Mouse (Mus musculus) heart, embryonic 12.5 days (tissue): ENCODE measurements around the gene Fank1. TPM values are rescaled to one million over a fixed set of nuclear protein-coding genes. Genes with fewer than 3 reads are reported as not detected.

Experiments used
- ATAC-seq: fragments of 200-750 bp; cut with Nextera tagmentation; 2 replicates; pipeline ENCODE4 v1.8.0; 2017; ENCODE audit warnings: moderate TSS enrichment, moderate library complexity; ENCODE audit not compliant: insufficient number of reproducible peaks, low FRiP score
- H3K27ac ChIP-seq: fragments of 300-500 bp; sonication (generic); 2 replicates; pipeline ENCODE4 v1.5.1; 2016; ENCODE audit warnings: mild to moderate bottlenecking, moderate library complexity; ENCODE audit not compliant: poor library complexity, severe bottlenecking
- H3K27me3 ChIP-seq: fragments of 300-500 bp; sonication (generic); replicated peaks from 2 replicates; pipeline ENCODE4 v1.6.1; 2016; ENCODE audit warnings: mild to moderate bottlenecking, moderate library complexity
- H3K36me3 ChIP-seq: fragments of 300-500 bp; sonication (generic); 2 replicates; pipeline ENCODE4 v1.6.1; 2016; ENCODE audit warnings: mild to moderate bottlenecking, moderate library complexity
- H3K4me1 ChIP-seq: fragments of 300-500 bp; sonication (generic); replicated peaks from 2 replicates; pipeline ENCODE4 v1.6.1; 2016; ENCODE audit warnings: mild to moderate bottlenecking
- H3K4me2 ChIP-seq: fragments of 300-500 bp; sonication (generic); 2 replicates; pipeline ENCODE4 v1.6.1; 2016; ENCODE audit warnings: mild to moderate bottlenecking, moderate library complexity
- H3K4me3 ChIP-seq: fragments of 300-500 bp; sonication (generic); 2 replicates; pipeline ENCODE4 v1.5.1; 2016; ENCODE audit warnings: mild to moderate bottlenecking
- H3K9ac ChIP-seq: fragments of 300-500 bp; sonication (generic); 2 replicates; pipeline ENCODE4 v1.6.1; 2016; ENCODE audit warnings: mild to moderate bottlenecking, moderate library complexity
- H3K9me3 ChIP-seq: fragments of 300-500 bp; sonication (generic); replicated peaks from 2 replicates; pipeline ENCODE4 v1.6.1; 2016; ENCODE audit warnings: mild to moderate bottlenecking, moderate library complexity
- WGBS: fragments of 180-500 bp; shearing (Covaris S2); methylation state at CpG from one replicate; pipeline ENCODE4 v1.1.7; 2016; 5-methylcytosine and 5-hydroxymethylcytosine counted together
- polyA plus RNA-seq: library from polyadenylated mRNA; unstranded; fragments of >200 nt; fragmentation: Nextera tagmentation; extraction: Ambion mirVana; gene quantifications from 2 replicates; pipeline ENCODE4 v1.2.1, GENCODE M21; 2016

Fank1 gene
- polyA plus RNA-seq, 1 experiment from 2014 or later = not detected

GRCm38 (mm10) chr7:133768027-133768426, 8.6 kb upstream of the Fank1 start:
- H3K4me2 ChIP-seq = no peak overlapping the region
- no peak overlapping the region for H3K4me3 ChIP-seq
- H3K27me3 ChIP-seq = no peaks in the 10 kb centered on the region
- WGBS = 78% methylated on average over 4 of the region's 4 CpGs
- no peak overlapping the region for H3K9ac ChIP-seq
- no peak overlapping the region for H3K27ac ChIP-seq
- no peak for ATAC-seq
- no peaks in the 10 kb centered on the region for H3K36me3 ChIP-seq
- H3K4me1 ChIP-seq = peaks cover 6% of the 10 kb centered on the region; the same call in 1 of the 2 replicates
- no peaks in the 10 kb centered on the region for H3K9me3 ChIP-seq

GRCm38 (mm10) chr7:133768517-133768916, 8.1 kb upstream of the Fank1 start:
- H3K4me2 ChIP-seq = no peak overlapping the region
- no peaks in the 10 kb centered on the region for H3K27me3 ChIP-seq
- H3K36me3 ChIP-seq = no peaks in the 10 kb centered on the region
- no peak for ATAC-seq
- H3K9me3 ChIP-seq = no peaks in the 10 kb centered on the region
- no peak overlapping the region for H3K4me3 ChIP-seq
- H3K27ac ChIP-seq = no peak overlapping the region
- WGBS = 61% methylated on average over 5 of the region's 5 CpGs
- no peak overlapping the region for H3K9ac ChIP-seq
- peaks cover 6% of the 10 kb centered on the region; the same call in 1 of the 2 replicates for H3K4me1 ChIP-seq

GRCm38 (mm10) chr7:133775179-133775578, 1.5 kb upstream of the Fank1 start:
- no peak overlapping the region for H3K4me3 ChIP-seq

GRCm38 (mm10) chr7:133775796-133776625, 650 bp upstream of the Fank1 start:
- Histone ChIP-seq H3K4me3 (peak overlapping the region; percentile 93), H3K36me3 (no peaks in the 10 kb centered on the region), H3K9ac (peak overlapping the region; percentile 92), H3K4me2 (peak overlapping the region; percentile 89), H3K4me1 (peaks cover 17% of the 10 kb centered on the region), H3K9me3 (no peaks in the 10 kb centered on the region), H3K27me3 (no peaks in the 10 kb centered on the region), H3K27ac (peak overlapping the region; percentile 25; the same call in 1 of the 2 replicates)
- peak; percentile 76 for ATAC-seq
- 6% methylated on average over 38 of the region's 38 CpGs for WGBS

More at GRCm38 (mm10) chr7:133775179-133775578, 1.5 kb upstream of the Fank1 start:
- no peak for ATAC-seq
- peak overlapping the region; percentile 92; the same call in 1 of the 2 replicates for H3K9ac ChIP-seq
- no peak overlapping the region for H3K27ac ChIP-seq
- H3K4me2 ChIP-seq = peak overlapping the region; percentile 25
- 66% methylated on average over 5 of the region's 5 CpGs for WGBS
- H3K4me1 ChIP-seq = peaks cover 17% of the 10 kb centered on the region
- H3K27me3 ChIP-seq = no peaks in the 10 kb centered on the region
- H3K9me3 ChIP-seq = no peaks in the 10 kb centered on the region
- no peaks in the 10 kb centered on the region for H3K36me3 ChIP-seq

GRCm38 (mm10) chr7:133781583-133781982, 4.9 kb downstream of the Fank1 start:
- 62% methylated on average over 6 of the region's 6 CpGs for WGBS
- H3K9me3 ChIP-seq = no peaks in the 10 kb centered on the region
- H3K9ac ChIP-seq = no peak overlapping the region
- no peaks in the 10 kb centered on the region for H3K27me3 ChIP-seq
- H3K27ac ChIP-seq = no peak overlapping the region
- no peak for ATAC-seq
- H3K4me3 ChIP-seq = no peak overlapping the region
- H3K36me3 ChIP-seq = no peaks in the 10 kb centered on the region
- H3K4me1 ChIP-seq = peaks cover 6% of the 10 kb centered on the region; the same call in 1 of the 2 replicates
- no peak overlapping the region for H3K4me2 ChIP-seq

- 62% methylated on average over 6 of the region's 6 CpGs for WGBS
- H3K4me3 ChIP-seq = no peak overlapping the region
- H3K9me3 ChIP-seq = no peaks in the 10 kb centered on the region
- no peak overlapping the region for H3K9ac ChIP-seq
- peaks cover 6% of the 10 kb centered on the region; the same call in 1 of the 2 replicates for H3K4me1 ChIP-seq
- no peak overlapping the region for H3K27ac ChIP-seq
- no peak overlapping the region for H3K4me2 ChIP-seq
- no peaks in the 10 kb centered on the region for H3K36me3 ChIP-seq
- no peaks in the 10 kb centered on the region for H3K27me3 ChIP-seq
- ATAC-seq = no peak
These were observed 5.3 kb downstream of the Fank1 start for GRCm38 (mm10) chr7:133781991-133782390.

- WGBS = 20% methylated on average over 18 of the region's 18 CpGs
- ATAC-seq = peak; percentile 81
- Histone ChIP-seq H3K4me1 (peaks cover 6% of the 10 kb centered on the region; the same call in 1 of the 2 replicates), H3K36me3 (no peaks in the 10 kb centered on the region), H3K27me3 (no peaks in the 10 kb centered on the region), H3K27ac (no peak within 1 kb of the TSS), H3K4me3 (peak within 1 kb of the TSS; percentile 7; the same call in 1 of the 2 replicates), H3K4me2 (peak within 1 kb of the TSS; percentile 57), H3K9me3 (no peaks in the 10 kb centered on the region), H3K9ac (peak within 1 kb of the TSS; percentile 37; the same call in 1 of the 2 replicates)
These were observed 6.2 kb downstream of the Fank1 start, which contains the start of gene Dhx32 for GRCm38 (mm10) chr7:133782717-133783435. Gene Dhx32, minus strand, starts transcription at chr7:133782726.

GRCm38 (mm10) chr7:133787571-133787970, 10.9 kb downstream of the Fank1 start:
- Histone ChIP-seq H3K27me3 (no peaks in the 10 kb centered on the region), H3K36me3 (no peaks in the 10 kb centered on the region), H3K9me3 (peaks cover 7% of the 10 kb centered on the region; the same call in 1 of the 2 replicates), H3K4me3 (no peak overlapping the region), H3K27ac (no peak overlapping the region), H3K4me1 (peaks cover 5% of the 10 kb centered on the region; the same call in 1 of the 2 replicates), H3K9ac (no peak overlapping the region), H3K4me2 (no peak overlapping the region)
- no peak for ATAC-seq
- 74% methylated on average over 6 of the region's 6 CpGs for WGBS

GRCm38 (mm10) chr7:133788147-133788546, 11.5 kb downstream of the Fank1 start:
- H3K4me1 ChIP-seq = no peaks in the 10 kb centered on the region
- ATAC-seq = no peak
- no peak overlapping the region for H3K4me3 ChIP-seq
- H3K27ac ChIP-seq = no peak overlapping the region
- H3K9ac ChIP-seq = no peak overlapping the region
- 64% methylated on average over 3 of the region's 3 CpGs for WGBS
- no peak overlapping the region for H3K4me2 ChIP-seq
- no peaks in the 10 kb centered on the region for H3K36me3 ChIP-seq
- peaks cover 7% of the 10 kb centered on the region; the same call in 1 of the 2 replicates for H3K9me3 ChIP-seq
- no peaks in the 10 kb centered on the region for H3K27me3 ChIP-seq

- Histone ChIP-seq H3K4me1 (peaks cover 7% of the 10 kb centered on the region; the same call in 1 of the 2 replicates), H3K27ac (no peak overlapping the region), H3K4me3 (no peak overlapping the region), H3K4me2 (no peak overlapping the region), H3K9ac (no peak overlapping the region), H3K27me3 (no peaks in the 10 kb centered on the region), H3K36me3 (no peaks in the 10 kb centered on the region), H3K9me3 (peaks cover 7% of the 10 kb centered on the region; the same call in 1 of the 2 replicates)
- ATAC-seq = no peak
- WGBS = 87% methylated on average over 4 of the region's 4 CpGs
These were observed 13.5 kb downstream of the Fank1 start for GRCm38 (mm10) chr7:133790171-133790570.
